ENCODE assay signal across 24 mouse cellular contexts in the genomic region with DNA sequence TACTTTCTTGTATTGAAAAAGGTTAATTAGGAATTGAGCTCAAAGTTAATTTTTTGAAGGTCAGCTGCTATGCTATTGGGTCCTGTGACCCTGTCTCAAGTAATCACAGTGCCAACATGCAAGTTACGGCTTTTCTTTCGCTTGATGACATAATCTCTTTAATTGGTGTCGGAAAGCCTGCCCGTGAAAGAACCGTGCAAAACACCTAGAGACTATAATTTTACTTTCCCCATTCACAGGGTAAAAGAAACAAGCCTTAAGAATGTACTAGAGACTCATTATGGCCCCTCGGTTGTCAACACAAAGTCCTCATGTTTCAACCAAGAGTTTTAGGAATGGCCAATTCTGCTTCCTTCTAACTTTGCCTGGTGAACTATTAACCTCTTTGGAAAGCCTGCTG.
A peak's percentile ranks its signal among the peaks of the same experiment; 100 is the strongest.
DNase-seq lines count a peak whose midpoint lies in the region; ATAC-seq lines count a peak whose summit lies in the region.
"Had no signal": no experiment of that assay in that cellular context is flagged by ENCODE, and none has a peak within 500 bp of the region (broad histone marks: within the 10 kb centered on the region; RNA-seq: fewer than 3 reads in every experiment).

No protein-coding gene starts in this region.

- 37% methylated on average over 6 of the region's 6 CpGs for WGBS in embryonic facial prominence, embryonic 11.5 days
- WGBS in embryonic facial prominence, embryonic 10.5 days: 38% methylated on average over 6 of the region's 6 CpGs
- WGBS in midbrain, embryonic 11.5 days: 34% methylated on average over 6 of the region's 6 CpGs
- WGBS in midbrain, embryonic 14.5 days: 16% methylated on average over 6 of the region's 6 CpGs
- WGBS in embryonic facial prominence, embryonic 14.5 days: 36% methylated on average over 6 of the region's 6 CpGs

- no peaks in the 10 kb centered on the region for H3K4me1 ChIP-seq in embryonic facial prominence, embryonic 11.5 days (ENCODE audit: control insufficient read depth, insufficient read depth, low read length)
- H3K4me1 ChIP-seq in embryonic facial prominence, embryonic 10.5 days: peaks cover 47% of the 10 kb centered on the region
- peaks cover 10% of the 10 kb centered on the region for H3K4me1 ChIP-seq in midbrain, embryonic 11.5 days (ENCODE audit: control insufficient read depth, insufficient read depth, low read length)
- no peaks in the 10 kb centered on the region; the same call in 1 of the 2 replicates for H3K4me1 ChIP-seq in midbrain, embryonic 14.5 days (ENCODE audit: control insufficient read depth, insufficient read depth, low read length)
- no peaks in the 10 kb centered on the region for H3K4me1 ChIP-seq in embryonic facial prominence, embryonic 14.5 days (ENCODE audit: control insufficient read depth, insufficient read depth, low read length)
- H3K4me1 ChIP-seq: embryonic facial prominence, embryonic 12.5 days had no signal

- H3K4me2 ChIP-seq in embryonic facial prominence, embryonic 11.5 days (ENCODE audit: low read depth, low read length): no peak overlapping the region
- H3K4me2 ChIP-seq in midbrain, embryonic 11.5 days: no peak overlapping the region
- H3K4me2 ChIP-seq in midbrain, embryonic 14.5 days (ENCODE audit: low read length): no peak overlapping the region
- H3K4me2 ChIP-seq in embryonic facial prominence, embryonic 14.5 days (ENCODE audit: low read depth, low read length): no peak overlapping the region
- H3K4me2 ChIP-seq: embryonic facial prominence, embryonic 12.5 days; embryonic facial prominence, embryonic 15.5 days; forebrain, embryonic 13.5 days; forebrain, embryonic 15.5 days had no signal

- ATAC-seq in embryonic facial prominence, embryonic 11.5 days (replicated peaks; ENCODE audit: insufficient number of reproducible peaks, low FRiP score, low TSS enrichment, low read depth): no peak
- ATAC-seq in midbrain, embryonic 11.5 days (ENCODE audit: low FRiP score): no peak
- ATAC-seq in midbrain, embryonic 14.5 days (ENCODE audit: low FRiP score, low TSS enrichment): no peak
- peak; percentile 63; the same call in 1 of the 2 replicates for ATAC-seq in embryonic facial prominence, embryonic 14.5 days (ENCODE audit: low read depth)
- ATAC-seq in erythroid progenitor cell, adult 5-6 weeks (replicated peaks; ENCODE audit: low FRiP score, poor library complexity, severe bottlenecking): no peak
- ATAC-seq: activated CD4-positive, CD25-positive, alpha-beta regulatory T cell, adult 4 months; forebrain, embryonic 13.5 days; forebrain, embryonic 15.5 days; forebrain, postnatal 0 days; Patski had no signal

- no peak overlapping the region for H3K27ac ChIP-seq in embryonic facial prominence, embryonic 11.5 days (replicated peaks; ENCODE audit: low read depth, low read length)
- H3K27ac ChIP-seq in embryonic facial prominence, embryonic 10.5 days (replicated peaks): no peak overlapping the region
- H3K27ac ChIP-seq in midbrain, embryonic 11.5 days (ENCODE audit: low read depth, low read length): no peak overlapping the region
- H3K27ac ChIP-seq in midbrain, embryonic 14.5 days (replicated peaks; ENCODE audit: low read depth, low read length): no peak overlapping the region
- no peak overlapping the region for H3K27ac ChIP-seq in embryonic facial prominence, embryonic 14.5 days (replicated peaks; ENCODE audit: low read depth, low read length)
- H3K27ac ChIP-seq: embryonic facial prominence, embryonic 12.5 days; embryonic facial prominence, embryonic 15.5 days; forebrain, embryonic 13.5 days; forebrain, embryonic 15.5 days had no signal

- DNase-seq in embryonic facial prominence, embryonic 11.5 days (ENCODE audit: low spot score): peak; percentile 39
- DNase-seq in embryonic facial prominence, embryonic 10.5 days (ENCODE audit: low spot score): no peak
- DNase-seq in midbrain, embryonic 11.5 days (ENCODE audit: low spot score, missing footprints): peak; percentile 88
- no peak for DNase-seq in midbrain, embryonic 14.5 days
- peak; percentile 41 for DNase-seq in embryonic facial prominence, embryonic 14.5 days (ENCODE audit: low spot score)
- peak; percentile 77 for DNase-seq in retina, postnatal 1 day
- DNase-seq in frontal cortex, postnatal 36 days (ENCODE audit: low spot score in 2 of 2): no peak
- DNase-seq: adrenal gland, adult 8-10 months; adrenal gland, postnatal 14 days; adrenal gland, postnatal 36 days; cerebellum, adult 11-12 months; cerebellum, adult 2 months; cerebellum, adult 9-10 months; cerebellum, postnatal 10 days; cerebellum, postnatal 25 days; forebrain, postnatal 0 days had no signal

- H3K27me3 ChIP-seq in embryonic facial prominence, embryonic 11.5 days (ENCODE audit: control insufficient read depth, insufficient read depth, low read length): peaks cover 19% of the 10 kb centered on the region
- peaks cover 98% of the 10 kb centered on the region for H3K27me3 ChIP-seq in embryonic facial prominence, embryonic 10.5 days (replicated peaks; ENCODE audit: low read depth, poor library complexity, severe bottlenecking)
- H3K27me3 ChIP-seq in midbrain, embryonic 11.5 days (ENCODE audit: control insufficient read depth, insufficient read depth, low read length): peaks cover 96% of the 10 kb centered on the region
- peaks cover 93% of the 10 kb centered on the region for H3K27me3 ChIP-seq in midbrain, embryonic 14.5 days (ENCODE audit: control insufficient read depth, insufficient read depth, low read length)
- H3K27me3 ChIP-seq in embryonic facial prominence, embryonic 14.5 days (replicated peaks; ENCODE audit: control insufficient read depth, insufficient read depth, low read length): peaks cover 51% of the 10 kb centered on the region

- H3K36me3 ChIP-seq in embryonic facial prominence, embryonic 11.5 days (replicated peaks; ENCODE audit: control insufficient read depth, insufficient read depth, low read depth, low read length): no peaks in the 10 kb centered on the region
- no peaks in the 10 kb centered on the region for H3K36me3 ChIP-seq in embryonic facial prominence, embryonic 10.5 days (replicated peaks)
- no peaks in the 10 kb centered on the region for H3K36me3 ChIP-seq in midbrain, embryonic 11.5 days (ENCODE audit: control insufficient read depth, insufficient read depth, low read length)
- no peaks in the 10 kb centered on the region for H3K36me3 ChIP-seq in midbrain, embryonic 14.5 days (ENCODE audit: control insufficient read depth, insufficient read depth, low read length)
- H3K36me3 ChIP-seq in embryonic facial prominence, embryonic 14.5 days (ENCODE audit: control insufficient read depth, insufficient read depth, low read length): no peaks in the 10 kb centered on the region
- H3K36me3 ChIP-seq: embryonic facial prominence, embryonic 12.5 days; embryonic facial prominence, embryonic 15.5 days; forebrain, embryonic 15.5 days had no signal

- H3K9me3 ChIP-seq in embryonic facial prominence, embryonic 11.5 days (replicated peaks; ENCODE audit: control insufficient read depth, low read length): no peaks in the 10 kb centered on the region
- no peaks in the 10 kb centered on the region for H3K9me3 ChIP-seq in embryonic facial prominence, embryonic 10.5 days
- H3K9me3 ChIP-seq in midbrain, embryonic 11.5 days (ENCODE audit: control insufficient read depth, low read length): no peaks in the 10 kb centered on the region
- no peaks in the 10 kb centered on the region for H3K9me3 ChIP-seq in midbrain, embryonic 14.5 days (ENCODE audit: control insufficient read depth, low read length)
- no peaks in the 10 kb centered on the region for H3K9me3 ChIP-seq in embryonic facial prominence, embryonic 14.5 days (ENCODE audit: control insufficient read depth, low read length)
- H3K9me3 ChIP-seq: embryonic facial prominence, embryonic 12.5 days; embryonic facial prominence, embryonic 15.5 days; forebrain, embryonic 13.5 days; forebrain, embryonic 15.5 days had no signal

- no peak overlapping the region for H3K9ac ChIP-seq in embryonic facial prominence, embryonic 11.5 days (replicated peaks; ENCODE audit: low read length)
- no peak overlapping the region for H3K9ac ChIP-seq in midbrain, embryonic 11.5 days (ENCODE audit: low read length)
- H3K9ac ChIP-seq in midbrain, embryonic 14.5 days (replicated peaks; ENCODE audit: low read length): no peak overlapping the region
- H3K9ac ChIP-seq in embryonic facial prominence, embryonic 14.5 days (ENCODE audit: low read depth, low read length): no peak overlapping the region
- H3K9ac ChIP-seq: embryonic facial prominence, embryonic 12.5 days; embryonic facial prominence, embryonic 15.5 days; forebrain, embryonic 13.5 days; forebrain, embryonic 15.5 days; forebrain, postnatal 0 days had no signal

- H3K4me3 ChIP-seq in embryonic facial prominence, embryonic 11.5 days (ENCODE audit: low read depth, low read length): no peak overlapping the region
- H3K4me3 ChIP-seq in embryonic facial prominence, embryonic 10.5 days: no peak overlapping the region
- no peak overlapping the region for H3K4me3 ChIP-seq in midbrain, embryonic 11.5 days (ENCODE audit: low read depth, low read length)
- H3K4me3 ChIP-seq in midbrain, embryonic 14.5 days (replicated peaks; ENCODE audit: low read depth, low read length): no peak overlapping the region
- H3K4me3 ChIP-seq in embryonic facial prominence, embryonic 14.5 days (ENCODE audit: low read depth, low read length): no peak overlapping the region
- H3K4me3 ChIP-seq: embryonic facial prominence, embryonic 12.5 days; embryonic facial prominence, embryonic 15.5 days; erythroblast, embryonic 14.5 days; forebrain, embryonic 13.5 days; forebrain, embryonic 15.5 days had no signal

Comparison
In these comparisons a context has a peak if more than half of its experiments do, and no peak if none do; other contexts are left out.
1. DNase-seq: peak in embryonic facial prominence, embryonic 11.5 days (single experiment), midbrain, embryonic 11.5 days (single experiment), embryonic facial prominence, embryonic 14.5 days (single experiment) and retina, postnatal 1 day (single experiment); none in embryonic facial prominence, embryonic 10.5 days (single experiment), midbrain, embryonic 14.5 days (single experiment) and frontal cortex, postnatal 36 days (0 of 2).